Mouse (Mus musculus): ENCODE measurements around the gene Fkbp7.
"Not testable (repeated sequence)": the region's sequence is repeated elsewhere in the genome, so short reads cannot be mapped to it uniquely, and the experiment has no call there.

Fkbp7 gene

DNA sequence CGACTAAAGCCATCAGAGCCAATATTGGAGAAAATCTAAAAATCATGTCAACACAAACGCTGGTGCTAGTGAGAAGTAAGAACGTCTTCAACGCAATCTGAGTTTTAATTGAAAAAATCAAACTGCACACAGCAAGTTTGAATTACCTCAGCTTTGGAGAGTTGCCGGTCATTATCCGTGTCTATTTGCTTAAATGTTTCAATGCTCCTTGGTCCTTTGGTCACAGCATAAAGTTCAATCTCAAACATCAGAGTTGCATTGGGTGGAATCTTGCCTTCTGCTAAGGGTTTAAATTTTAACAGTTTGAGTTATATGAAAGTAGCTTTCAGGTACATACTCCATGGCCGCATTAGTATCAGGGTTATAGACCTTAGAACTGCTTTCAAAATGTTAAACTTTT lies 7.4 kb downstream of the Fkbp7 start:
- no peak for DNase-seq (ENCODE audit: low read depth, low spot score)

DNA sequence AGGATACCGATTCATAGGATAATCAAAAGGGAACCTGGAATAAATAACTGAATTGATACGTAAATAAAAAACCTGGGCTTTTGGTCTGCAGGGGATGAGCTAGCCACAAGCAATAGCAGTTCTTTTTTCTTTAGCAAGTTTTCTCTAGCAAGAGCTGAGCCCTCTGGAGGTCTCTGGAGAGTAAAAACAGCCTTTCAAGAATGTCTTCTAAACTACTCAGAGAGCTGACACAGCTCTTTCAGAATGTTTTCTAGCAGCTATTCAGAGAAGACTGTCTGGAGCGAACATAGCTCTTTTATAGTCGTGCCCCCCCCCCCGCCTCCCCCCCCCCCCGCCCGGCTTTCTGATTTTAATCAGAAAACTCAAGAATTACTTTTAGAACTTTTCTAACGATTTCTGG lies 13.5 kb downstream of the Fkbp7 start:
- no peak for DNase-seq (ENCODE audit: low read depth, low spot score)

DNA sequence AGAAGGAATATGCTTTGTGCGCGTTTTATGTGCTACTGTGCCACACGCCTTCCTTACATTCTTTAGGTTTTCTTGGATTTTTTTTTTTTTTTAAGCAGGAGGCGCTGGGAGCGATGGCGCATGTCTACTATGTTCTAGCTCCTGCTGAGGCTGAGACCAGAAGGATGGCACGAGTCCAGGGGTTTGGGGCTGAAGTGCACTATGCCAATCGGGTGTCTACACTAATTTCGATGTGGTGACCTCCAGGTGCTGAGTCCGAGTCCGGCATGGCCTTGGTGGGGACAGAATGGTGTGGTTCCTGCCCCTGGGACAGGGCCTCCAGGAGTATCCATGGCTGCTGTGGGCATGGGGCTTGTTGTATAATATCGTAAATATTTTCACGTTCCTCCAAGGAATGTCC lies 14.4 kb downstream of the Fkbp7 start:
- no peak for DNase-seq (ENCODE audit: low read depth, low spot score)

- DNase-seq (ENCODE audit: low read depth, low spot score) = no peak
Measured at GRCm38 (mm10) chr2:76655982-76656381, 16.9 kb downstream of the Fkbp7 start.

DNA sequence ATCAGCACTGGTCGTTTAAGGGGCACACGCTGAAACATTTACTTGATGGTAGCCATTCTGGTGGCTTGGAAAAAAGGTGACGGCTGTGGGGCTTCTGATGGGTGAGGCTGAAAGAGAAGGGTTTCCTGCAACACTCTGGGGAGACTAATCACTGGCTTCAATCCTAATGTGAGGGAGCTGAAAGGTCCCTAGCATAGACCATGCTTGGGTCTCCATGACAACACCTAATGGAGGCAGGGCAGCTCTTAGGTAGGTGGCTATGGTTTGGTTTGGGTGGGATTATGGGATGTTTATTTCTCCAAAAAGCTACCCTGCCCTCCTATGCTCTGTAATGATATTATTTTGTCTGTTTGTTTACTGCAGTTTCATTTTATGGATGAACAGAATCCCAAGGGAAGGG lies 17.5 kb downstream of the Fkbp7 start:
- no peak for DNase-seq (ENCODE audit: low read depth, low spot score)

DNA sequence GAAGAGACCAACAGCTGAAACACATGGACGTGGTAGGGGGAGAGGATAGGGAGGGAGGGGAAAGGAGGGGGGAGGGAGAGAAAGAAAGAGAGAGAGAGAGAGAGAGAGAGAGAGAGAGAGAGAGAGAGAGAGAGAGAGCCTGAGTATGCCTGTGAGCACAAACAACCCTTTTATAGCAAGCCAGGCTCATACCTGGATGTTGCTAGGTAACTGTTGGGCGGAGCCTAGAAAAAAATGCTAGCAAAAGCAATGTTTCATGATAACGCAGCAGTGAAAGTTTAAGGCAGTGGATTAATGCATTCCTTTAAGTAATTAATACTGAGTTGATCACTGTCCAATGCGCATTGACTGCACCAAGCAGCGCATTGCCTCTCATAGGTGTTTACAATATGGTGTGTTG lies 18.3 kb downstream of the Fkbp7 start:
- DNase-seq (ENCODE audit: low read depth, low spot score) = no peak

DNA sequence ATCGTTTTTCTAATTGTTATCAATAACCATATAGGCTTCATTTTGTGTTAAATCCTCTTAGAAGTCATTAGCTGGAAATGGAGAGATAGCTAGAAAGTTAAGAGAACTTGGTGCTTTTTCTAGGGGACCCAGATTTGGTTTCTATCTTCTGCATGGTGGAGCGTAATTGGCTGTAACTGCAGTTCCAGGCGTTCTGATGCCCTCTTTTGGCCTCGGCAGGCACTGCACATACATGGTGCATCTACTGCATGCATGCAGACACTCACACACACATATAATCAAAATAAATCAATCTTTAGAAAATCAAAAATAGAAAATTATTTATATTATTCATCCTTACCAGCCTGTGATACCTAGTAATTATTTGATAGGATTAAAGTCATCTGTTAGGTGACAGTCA lies 19.8 kb downstream of the Fkbp7 start:
- no peak for DNase-seq (ENCODE audit: low read depth, low spot score)

- DNase-seq (ENCODE audit: low read depth, low spot score) = no peak
Measured at GRCm38 (mm10) chr2:76648666-76649141, 24.2 kb downstream of the Fkbp7 start.

DNA sequence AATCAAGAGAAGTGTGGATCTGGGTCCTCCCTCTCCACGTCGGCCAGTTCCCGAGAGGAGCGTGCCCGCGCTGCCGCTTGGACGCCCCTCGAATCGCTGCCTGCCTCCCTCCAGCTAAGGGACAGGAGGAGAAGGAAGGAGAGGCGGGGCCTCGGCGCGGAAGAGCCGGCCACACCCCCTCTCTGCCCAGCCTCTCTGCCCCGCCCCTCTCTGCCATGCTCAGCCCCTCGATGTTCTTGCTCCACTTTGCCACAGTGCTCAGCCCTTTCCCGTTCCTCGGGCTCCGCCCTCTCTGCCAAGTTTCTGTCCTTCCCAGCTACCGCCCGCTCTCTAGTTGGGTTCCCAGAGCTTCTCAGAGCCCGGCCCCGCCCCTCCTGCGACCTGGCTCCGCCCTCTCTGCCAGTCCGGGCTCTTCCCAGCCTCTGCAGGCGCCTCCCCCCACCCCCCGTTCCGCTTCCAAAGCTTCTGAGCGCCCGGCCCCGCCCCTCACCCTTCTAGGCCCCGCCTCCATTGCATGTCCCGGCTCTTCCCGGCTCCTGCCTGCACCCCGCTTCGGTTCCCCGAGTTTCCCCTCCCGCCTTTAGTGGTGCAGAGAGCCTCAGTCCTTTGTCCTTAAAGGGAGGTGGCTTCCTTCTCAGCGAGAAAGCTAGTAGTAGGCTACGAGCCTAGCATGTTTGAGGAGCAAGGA lies 24.9 kb downstream of the Fkbp7 start, which contains the start of the genes Prkra and Pjvk:
Gene Prkra, minus strand, starts transcription at position 133 of the 688 bp plus-strand sequence.
Gene Pjvk, plus strand, starts transcription at position 594 of the 688 bp plus-strand sequence.
- DNase-seq (ENCODE audit: low read depth, low spot score) = peak; percentile 98

DNA sequence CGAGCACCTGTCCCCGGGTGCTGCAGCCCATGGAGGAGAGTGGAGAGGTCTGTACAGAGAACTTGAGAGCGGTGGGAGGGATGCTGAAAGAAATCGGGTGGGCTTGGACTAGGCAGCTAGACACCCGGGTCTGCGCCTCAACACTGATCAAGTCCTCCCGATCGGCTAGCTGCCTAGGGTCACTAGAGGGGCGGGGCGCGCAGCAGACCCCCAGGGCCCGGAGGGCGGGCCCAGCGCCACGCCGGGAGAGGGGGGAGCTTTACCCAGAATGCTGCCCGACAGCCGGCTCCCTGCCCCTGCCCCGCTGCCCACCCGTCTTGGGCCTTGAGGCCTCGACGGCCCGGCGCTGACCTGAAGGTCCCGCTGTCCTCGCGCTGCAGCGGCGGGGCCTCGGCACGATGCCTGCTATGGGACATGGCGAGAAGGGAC lies 25.5 kb downstream of the Fkbp7 start:
- peak; percentile 71 for DNase-seq (ENCODE audit: low read depth, low spot score)

- DNase-seq (ENCODE audit: low read depth, low spot score) = no peak
Measured at GRCm38 (mm10) chr2:76643801-76644200, 29.1 kb downstream of the Fkbp7 start.

GRCm38 (mm10) chr2:76639637-76640036 lies 33.3 kb downstream of the Fkbp7 start:
- DNase-seq (ENCODE audit: low read depth, low spot score) = no peak

DNA sequence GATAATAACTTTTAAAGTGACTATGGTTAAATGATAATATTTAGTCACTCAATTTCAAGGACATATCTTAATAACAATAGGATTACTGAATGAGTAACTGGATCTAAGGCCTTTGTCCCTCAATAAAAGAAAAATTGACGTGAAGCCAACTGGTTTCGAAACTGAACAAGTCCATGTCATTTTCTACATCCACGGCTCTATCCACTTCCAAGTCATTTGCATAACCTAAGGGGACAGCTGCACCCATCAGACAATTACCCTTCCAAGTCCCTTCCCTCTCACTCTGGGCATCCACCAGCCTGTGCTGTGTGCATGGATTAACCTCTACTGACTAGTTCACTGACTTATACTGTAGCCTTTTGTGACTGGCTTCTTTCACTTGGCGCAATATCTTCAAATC lies 41.3 kb downstream of the Fkbp7 start:
- no peak for DNase-seq (ENCODE audit: low read depth, low spot score)

DNA sequence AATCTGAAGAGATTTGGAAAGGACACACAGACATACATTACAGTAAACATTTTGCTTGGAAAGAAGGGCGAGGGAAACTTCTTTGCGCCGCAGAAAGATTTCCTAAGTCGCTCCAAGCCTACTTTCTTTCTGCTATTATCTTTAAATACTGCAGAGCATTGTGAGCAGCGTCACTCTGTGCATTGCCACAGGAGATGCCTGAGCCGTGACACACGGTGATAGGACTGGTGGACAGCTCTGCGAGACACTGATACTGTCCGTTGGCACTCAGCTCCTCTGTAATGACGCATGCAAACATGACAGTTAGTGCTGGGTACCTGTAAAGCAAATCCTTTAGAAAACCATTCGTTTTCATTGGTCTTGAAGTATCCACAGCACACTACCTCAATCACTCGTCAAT lies 42.6 kb downstream of the Fkbp7 start:
- no peak for DNase-seq (ENCODE audit: low read depth, low spot score)

- not testable (repeated sequence) for DNase-seq (ENCODE audit: low read depth, low spot score)
Measured at GRCm38 (mm10) chr2:76622316-76622715, 50.6 kb downstream of the Fkbp7 start.

- DNase-seq (ENCODE audit: low read depth, low spot score) = no peak
Measured at GRCm38 (mm10) chr2:76621724-76622123, 51.2 kb downstream of the Fkbp7 start.

DNA sequence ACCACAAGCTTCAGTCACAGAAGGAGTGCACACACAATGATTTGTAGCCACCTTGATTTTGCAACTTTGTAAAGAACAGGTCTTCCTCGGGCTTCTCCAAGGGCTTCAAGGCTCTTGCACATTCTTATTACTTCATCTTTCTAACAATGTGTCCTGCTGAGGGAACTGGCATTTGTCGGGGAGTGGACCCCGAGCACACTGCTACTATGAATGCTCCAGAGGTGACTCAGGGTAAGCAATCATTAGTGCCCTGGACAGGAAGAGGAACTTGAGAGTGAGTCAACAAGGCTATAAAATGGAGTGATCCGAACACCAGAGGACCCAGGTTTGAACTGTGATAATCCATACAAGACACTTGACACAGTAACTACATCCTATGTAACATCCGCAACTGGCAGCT lies 52.7 kb downstream of the Fkbp7 start:
- DNase-seq (ENCODE audit: low read depth, low spot score) = no peak

DNA sequence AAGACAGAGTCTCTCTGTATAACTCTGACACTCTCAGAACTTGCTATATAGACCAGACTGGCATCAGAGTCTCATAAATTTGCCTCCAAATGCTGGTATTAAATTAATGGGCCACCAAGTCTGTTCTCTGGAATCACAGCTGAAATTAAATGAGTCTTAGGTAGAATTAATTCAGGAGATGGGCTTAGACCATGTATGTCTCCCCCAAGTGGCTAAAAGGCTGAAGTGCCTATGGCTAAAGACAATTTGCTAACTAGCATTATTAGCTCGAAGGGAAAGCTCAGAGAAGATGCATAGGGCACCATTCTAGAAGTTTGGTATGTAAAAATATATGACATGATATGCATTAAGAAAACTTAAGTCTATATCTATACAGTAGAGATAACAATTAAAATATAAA lies 54.8 kb downstream of the Fkbp7 start:
- DNase-seq (ENCODE audit: low read depth, low spot score) = peak; percentile 57

Measured in mesoderm, embryonic 11.5 days (tissue).